Mouse (Mus musculus) spleen, adult 2 months (tissue): ENCODE measurements around the gene Tead4. TPM values are rescaled to one million over a fixed set of nuclear protein-coding genes. Genes with fewer than 3 reads are reported as not detected.
"Not testable (repeated sequence)": the region's sequence is repeated elsewhere in the genome, so short reads cannot be mapped to it uniquely, and the experiment has no call there.

ENCODE experiments used
- DNase-seq, 2 experiments: peaks; one replicate each; pipeline versions ENCODE4 v3.0.0 to v3.0.0-alpha.2; 2012 to 2021; ENCODE audit warnings: low spot score in 2 of 2, low read depth in 1 of 2
- H3K27ac ChIP-seq: fragments of 200-500 bp; 2 replicates; pipeline ENCODE4 v1.5.1; 2012; ENCODE audit warnings: low read length, inconsistent platforms; ENCODE audit not compliant: insufficient read depth
- H3K27me3 ChIP-seq: fragments of 200-500 bp; 2 replicates; pipeline ENCODE4 v1.6.1; 2012; ENCODE audit warnings: mild to moderate bottlenecking, moderate library complexity, low read length, inconsistent platforms; ENCODE audit not compliant: control insufficient read depth, insufficient read depth
- H3K36me3 ChIP-seq: fragments of 200-500 bp; 2 replicates; pipeline ENCODE4 v1.6.1; 2012; ENCODE audit warnings: mild to moderate bottlenecking, low read length, inconsistent platforms; ENCODE audit not compliant: control insufficient read depth, insufficient read depth
- H3K4me1 ChIP-seq: fragments of 200-500 bp; 2 replicates; pipeline ENCODE4 v1.6.1; 2011; ENCODE audit warnings: inconsistent platforms; ENCODE audit not compliant: control insufficient read depth, insufficient read depth, insufficient read length
- H3K4me3 ChIP-seq: fragments of 200-500 bp; 2 replicates; pipeline ENCODE4 v1.5.1; 2011; ENCODE audit warnings: mild to moderate bottlenecking, inconsistent platforms; ENCODE audit not compliant: insufficient read depth, insufficient read length; ENCODE audit errors: extremely low read depth
- CTCF ChIP-seq: fragments of 200-500 bp; IDR thresholded peaks from 2 replicates; pipeline ENCODE4 v1.5.1; 2011; ENCODE audit warnings: mild to moderate bottlenecking, inconsistent platforms; ENCODE audit not compliant: insufficient read depth, insufficient read length, insufficient replicate concordance; ENCODE audit errors: extremely low read depth
- POLR2A ChIP-seq: fragments of 200-500 bp; IDR thresholded peaks from 2 replicates; pipeline ENCODE4 v1.6.1; 2011; ENCODE audit warnings: low read depth, low read length, inconsistent platforms
- WGBS: fragments of 180-500 bp; shearing (Covaris S2); methylation state at CpG from one replicate; pipeline ENCODE4 v1.1.7; 2018; 5-methylcytosine and 5-hydroxymethylcytosine counted together
- polyA plus RNA-seq: library from polyadenylated mRNA; depleted of rRNA; stranded (reverse); fragments of >200 nt; gene quantifications from 2 replicates; pipeline ENCODE4 v1.2.3, GENCODE M21; 2012

The Tead4 gene
- polyA plus RNA-seq, 1 experiment, result 0.67 TPM

DNA sequence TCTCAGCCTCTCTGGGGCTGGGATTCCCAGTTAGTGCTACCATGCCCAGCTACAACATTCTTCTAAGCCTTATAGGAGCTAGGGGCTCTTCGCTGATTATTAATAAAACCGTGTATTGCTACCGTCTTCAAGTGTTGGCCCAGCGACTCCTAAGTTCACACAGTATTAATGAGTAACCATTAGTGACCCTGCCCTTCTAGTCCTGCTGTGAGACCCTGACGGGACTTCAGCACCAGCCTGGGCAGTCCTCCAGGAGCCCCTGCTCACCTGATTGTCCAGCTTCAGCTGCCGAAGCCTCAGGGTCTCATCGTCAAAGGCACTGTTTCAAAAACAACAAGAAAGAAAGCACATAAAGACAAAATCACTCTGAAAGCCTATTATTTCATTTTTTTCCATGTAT, 36.8 kb upstream of the Tead4 start:
- Histone ChIP-seq H3K4me3 (no peak overlapping the region), H3K4me1 (no peaks in the 10 kb centered on the region; the same call in 1 of the 2 replicates), H3K36me3 (no peaks in the 10 kb centered on the region), H3K27ac (no peak overlapping the region), H3K27me3 (no peaks in the 10 kb centered on the region)
- no peak for DNase-seq
- TF ChIP-seq CTCF, result no peak
- no peak for TF ChIP-seq POLR2A
- 94% methylated on average over 7 of the region's 7 CpGs for WGBS

DNA sequence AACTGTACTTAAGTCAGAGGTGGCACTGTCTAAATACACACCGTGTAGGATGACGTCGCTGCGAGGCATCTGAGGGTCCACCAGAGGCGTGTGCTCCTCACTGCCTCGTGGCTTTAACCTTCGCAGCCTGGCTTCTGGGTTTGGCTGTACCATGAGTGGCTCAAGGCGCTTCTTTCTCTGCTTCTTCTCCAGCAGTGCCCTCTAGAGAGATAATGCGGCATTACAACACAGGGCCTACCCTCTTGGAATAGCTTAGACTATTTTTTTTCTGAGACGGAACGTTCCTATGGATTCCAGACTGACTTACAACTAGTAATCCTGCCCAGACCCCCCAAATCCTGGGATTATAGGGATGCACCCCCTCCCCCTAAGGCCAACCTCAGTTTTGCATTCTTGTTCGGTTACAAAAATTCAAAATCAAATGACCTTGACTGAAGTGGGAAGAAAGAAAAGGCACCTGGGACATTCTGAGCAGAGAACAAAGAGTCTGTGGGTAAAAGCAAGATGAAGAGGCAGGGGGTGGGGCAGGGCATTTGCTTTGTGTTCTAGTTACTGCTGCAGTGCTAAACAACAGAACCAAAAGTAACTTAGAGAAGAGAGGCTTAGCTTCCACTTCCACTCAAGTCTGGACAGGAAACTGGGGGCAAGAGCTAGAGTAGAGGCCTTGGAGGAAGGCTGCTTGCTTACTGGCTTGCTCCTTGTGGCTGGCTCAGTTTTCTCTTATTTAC, 33.9 kb upstream of the Tead4 start:
- TF ChIP-seq POLR2A, result no peak
- TF ChIP-seq CTCF, result peak; percentile 22; the same call in 1 of the 2 replicates
- H3K36me3 ChIP-seq, result no peaks in the 10 kb centered on the region; the same call in 1 of the 2 replicates
- no peaks in the 10 kb centered on the region for H3K27me3 ChIP-seq
- no peak overlapping the region for H3K4me3 ChIP-seq
- H3K4me1 ChIP-seq, result no peaks in the 10 kb centered on the region; the same call in 1 of the 2 replicates
- WGBS, result 14% methylated on average over 12 of the region's 12 CpGs
- H3K27ac ChIP-seq, result no peak overlapping the region
- peak; percentile 48 to 58 for DNase-seq

DNA sequence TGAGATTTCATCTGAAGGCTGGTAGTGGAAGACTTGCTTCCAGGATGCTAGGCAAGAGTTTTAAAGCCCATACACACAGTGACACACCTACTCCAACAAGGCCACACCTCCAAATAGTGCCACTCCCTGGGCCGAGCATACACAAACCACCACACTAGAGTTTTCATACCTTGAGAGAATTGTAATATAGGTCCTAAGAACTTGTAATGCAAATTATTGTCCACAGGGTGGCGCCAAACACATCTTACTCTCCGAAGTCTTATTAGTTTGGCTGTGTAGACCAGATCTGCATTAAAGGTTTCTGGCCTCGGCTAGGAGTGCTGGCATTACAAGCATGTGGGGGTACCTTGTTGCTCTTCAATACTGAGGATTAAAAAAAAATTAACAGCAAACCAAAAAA, 17.7 kb upstream of the Tead4 start:
- no peaks in the 10 kb centered on the region for H3K27me3 ChIP-seq
- 2% methylated on average over 4 of the region's 4 CpGs for WGBS
- H3K27ac ChIP-seq, result no peak overlapping the region
- TF ChIP-seq CTCF (no peak), POLR2A (no peak)
- no peaks in the 10 kb centered on the region for H3K36me3 ChIP-seq
- peak; percentile 38 to 51 for DNase-seq
- no peak overlapping the region for H3K4me3 ChIP-seq
- no peaks in the 10 kb centered on the region for H3K4me1 ChIP-seq

DNA sequence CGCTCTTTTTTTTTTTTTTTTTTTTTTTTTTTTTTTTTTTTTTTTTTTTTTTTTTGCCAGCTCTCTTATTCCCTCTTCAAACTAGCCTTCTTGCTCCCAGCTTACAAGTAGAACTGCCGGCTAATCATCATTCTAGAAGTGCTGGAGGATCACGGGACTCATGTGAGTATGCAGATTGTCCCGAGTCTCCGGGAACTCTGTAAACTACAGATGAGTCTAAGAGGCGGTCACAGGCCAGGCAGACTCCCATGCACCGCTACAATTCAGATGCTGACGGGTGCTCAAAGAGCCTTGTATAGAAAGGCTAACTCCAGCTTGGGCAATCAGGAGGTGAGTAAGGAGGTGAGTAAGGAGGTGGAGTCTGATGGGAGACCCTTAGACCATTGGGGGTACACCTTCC, 15.0 kb upstream of the Tead4 start:
- TF ChIP-seq CTCF (no peak), POLR2A (no peak)
- Histone ChIP-seq H3K27me3 (no peaks in the 10 kb centered on the region), H3K4me3 (no peak overlapping the region), H3K4me1 (no peaks in the 10 kb centered on the region), H3K36me3 (no peaks in the 10 kb centered on the region), H3K27ac (no peak overlapping the region)
- no peak for DNase-seq
- 83% methylated on average over 8 of the region's 8 CpGs for WGBS

DNA sequence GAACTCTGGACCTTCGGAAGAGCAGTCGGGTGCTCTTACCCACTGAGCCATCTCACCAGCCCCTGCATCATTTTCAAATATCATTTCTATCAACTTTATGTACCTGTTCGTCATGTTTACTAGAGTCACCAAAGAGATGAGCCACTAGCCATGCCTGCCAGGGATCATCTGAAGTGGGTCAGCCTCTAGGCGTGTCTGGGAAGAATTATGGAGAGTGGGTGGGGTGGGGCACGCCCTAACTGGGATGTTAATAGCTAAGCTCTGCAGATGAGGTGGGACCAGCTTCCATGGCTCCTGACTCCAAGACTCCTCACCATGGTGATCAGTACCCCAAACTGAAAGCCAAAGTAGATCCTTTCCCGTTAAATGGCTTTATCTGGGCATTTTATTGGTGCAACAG, 14.2 kb upstream of the Tead4 start:
- TF ChIP-seq POLR2A (no peak), CTCF (no peak)
- no peak for DNase-seq
- Histone ChIP-seq H3K27ac (no peak overlapping the region), H3K27me3 (no peaks in the 10 kb centered on the region), H3K4me3 (no peak overlapping the region), H3K4me1 (no peaks in the 10 kb centered on the region), H3K36me3 (no peaks in the 10 kb centered on the region)
- 86% methylated on average over 6 of the region's 6 CpGs for WGBS

DNA sequence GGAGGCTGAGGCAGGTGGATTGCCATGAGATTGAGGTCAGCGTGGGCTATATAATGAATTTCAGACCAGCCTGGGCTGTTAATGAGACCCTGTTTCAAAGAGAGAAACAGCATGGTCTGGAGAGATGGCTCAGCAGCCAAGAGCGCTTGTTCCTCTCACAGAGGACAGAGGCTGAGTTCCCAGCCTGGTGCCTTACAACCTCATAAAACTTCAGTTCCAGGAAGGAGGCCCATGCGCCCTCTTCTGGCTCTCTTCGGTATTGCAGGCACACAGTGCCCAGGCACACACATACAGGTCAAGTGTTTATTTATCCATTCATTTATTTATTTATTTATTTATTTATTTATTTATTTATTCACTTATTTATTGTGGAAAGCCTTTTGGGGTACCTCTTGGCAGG, 7.7 kb upstream of the Tead4 start:
- no peak overlapping the region for H3K4me3 ChIP-seq
- no peaks in the 10 kb centered on the region for H3K4me1 ChIP-seq
- 39% methylated on average over 4 of the region's 4 CpGs for WGBS
- H3K36me3 ChIP-seq, result no peaks in the 10 kb centered on the region
- peak in 1 of 2 experiments; percentile 20 for DNase-seq
- no peak for TF ChIP-seq POLR2A
- TF ChIP-seq CTCF, result peak; percentile 55; the same call in 1 of the 2 replicates
- H3K27ac ChIP-seq, result no peak overlapping the region
- H3K27me3 ChIP-seq, result no peaks in the 10 kb centered on the region

DNA sequence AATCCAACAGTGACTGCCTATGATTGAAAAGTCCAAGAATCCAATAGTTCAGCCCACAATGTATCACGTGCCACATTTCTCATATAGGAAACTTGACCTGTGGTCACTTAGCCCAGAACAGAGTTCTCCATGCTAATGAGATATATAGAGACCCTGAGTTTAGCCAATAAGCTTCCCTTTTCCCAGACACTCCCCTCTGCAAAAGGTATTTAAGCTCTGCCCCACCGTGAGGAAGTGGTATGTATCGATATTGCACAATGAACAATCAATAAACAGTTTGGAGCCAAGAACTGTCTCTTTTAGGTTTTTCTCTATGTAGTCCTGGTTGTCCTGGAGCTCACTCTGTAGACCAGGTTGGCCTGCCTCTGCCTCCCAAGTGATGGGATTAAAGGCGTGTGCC, 4.2 kb upstream of the Tead4 start:
- whole genome bisulfite sequencing, result 88% methylated on average over 4 of the region's 4 CpGs
- H3K27me3 ChIP-seq, result peaks cover 8% of the 10 kb centered on the region
- no peaks in the 10 kb centered on the region for H3K36me3 ChIP-seq
- H3K4me3 ChIP-seq, result no peak overlapping the region
- TF ChIP-seq CTCF, result no peak
- TF ChIP-seq POLR2A, result no peak
- no peak overlapping the region for H3K27ac ChIP-seq
- no peak for DNase-seq
- no peaks in the 10 kb centered on the region; the same call in 1 of the 2 replicates for H3K4me1 ChIP-seq

DNA sequence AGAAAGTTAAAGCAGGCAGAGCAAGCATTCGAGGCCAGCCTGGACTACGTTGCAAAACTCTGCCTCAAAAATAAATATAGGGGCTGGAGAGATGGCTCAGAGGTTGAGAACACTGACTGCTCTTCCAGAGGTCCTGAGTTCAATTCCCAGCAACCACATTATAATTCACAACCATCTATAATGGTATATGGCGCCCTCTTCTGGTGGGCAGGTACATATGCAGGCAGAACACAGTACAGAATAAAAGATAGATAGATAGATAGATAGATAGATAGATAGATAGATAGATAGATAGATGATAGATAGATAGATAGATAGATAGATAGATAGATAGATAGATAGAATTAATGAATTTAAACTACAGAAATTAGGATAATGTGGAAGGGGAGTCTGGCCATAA, 2.0 kb upstream of the Tead4 start:
- DNase-seq, H3K4me1 ChIP-seq, H3K4me3 ChIP-seq, H3K36me3 ChIP-seq, H3K27ac ChIP-seq: not testable (repeated sequence)
- 89% methylated on average over 3 of the region's 3 CpGs for WGBS
- H3K27me3 ChIP-seq, result peaks cover 12% of the 10 kb centered on the region
